Mouse (Mus musculus): Measurements from ENCODE around the gene Epha4. TPM values are rescaled to one million over a fixed set of nuclear protein-coding genes. Genes with fewer than 3 reads are reported as not detected.

Epha4 gene
- polyA plus RNA-seq, 1 experiment, result 5.2 TPM

DNA sequence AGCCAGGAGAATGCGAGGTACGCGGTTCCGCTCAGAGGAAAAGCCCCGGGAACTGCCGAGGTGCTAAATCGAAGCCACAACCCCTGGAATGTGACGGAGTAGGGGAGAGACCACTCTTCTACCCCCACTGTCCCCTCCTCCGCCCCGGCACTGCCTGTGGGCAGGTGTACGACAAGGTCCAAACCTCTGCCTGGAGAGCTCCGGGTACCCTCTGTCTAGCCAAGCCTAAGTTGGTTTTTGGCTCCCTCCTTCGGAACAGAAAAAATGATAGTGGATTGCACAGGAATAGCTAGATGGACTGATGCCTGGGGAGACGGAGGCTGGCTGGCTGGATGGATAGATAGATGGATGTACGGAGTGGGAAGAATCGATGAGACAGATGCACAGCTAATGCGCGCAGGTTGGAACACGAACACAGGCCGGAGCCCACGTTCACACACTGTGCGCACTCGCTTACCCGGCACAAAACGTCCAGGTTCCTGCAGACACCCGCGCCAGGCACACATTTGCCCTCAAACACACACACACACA lies 1.4 kb downstream of the Epha4 start:
- TF ChIP-seq CTCF (conservative IDR thresholded peaks at IDR 0.05; ENCODE audit: insufficient read depth, insufficient read length, low read depth, low read length) (peak; percentile 40; the same call in 1 of the 2 replicates), POLR2A (IDR thresholded peaks at IDR 0.05; ENCODE audit: low read depth, low read length) (no peak)
- peak; percentile 86 for DNase-seq
- Histone ChIP-seq H3K4me1 (ENCODE audit: control insufficient read depth, insufficient read depth, low read length) (no peaks in the 10 kb centered on the region), H3K4me3 (ENCODE audit: insufficient read depth, low read depth, low read length) (peak overlapping the region; percentile 64), H3K27ac (ENCODE audit: insufficient read depth, low read depth, low read length) (0 out of 2 replicates have a peak overlapping the region, but pooled peaks have one; percentile 4), H3K36me3 (ENCODE audit: control insufficient read depth, insufficient read depth, low read length) (no peaks in the 10 kb centered on the region), H3K27me3 (replicated peaks; ENCODE audit: control insufficient read depth, insufficient read depth, low read length) (no peaks in the 10 kb centered on the region)
- 2% methylated on average over 27 of the region's 27 CpGs for WGBS

DNA sequence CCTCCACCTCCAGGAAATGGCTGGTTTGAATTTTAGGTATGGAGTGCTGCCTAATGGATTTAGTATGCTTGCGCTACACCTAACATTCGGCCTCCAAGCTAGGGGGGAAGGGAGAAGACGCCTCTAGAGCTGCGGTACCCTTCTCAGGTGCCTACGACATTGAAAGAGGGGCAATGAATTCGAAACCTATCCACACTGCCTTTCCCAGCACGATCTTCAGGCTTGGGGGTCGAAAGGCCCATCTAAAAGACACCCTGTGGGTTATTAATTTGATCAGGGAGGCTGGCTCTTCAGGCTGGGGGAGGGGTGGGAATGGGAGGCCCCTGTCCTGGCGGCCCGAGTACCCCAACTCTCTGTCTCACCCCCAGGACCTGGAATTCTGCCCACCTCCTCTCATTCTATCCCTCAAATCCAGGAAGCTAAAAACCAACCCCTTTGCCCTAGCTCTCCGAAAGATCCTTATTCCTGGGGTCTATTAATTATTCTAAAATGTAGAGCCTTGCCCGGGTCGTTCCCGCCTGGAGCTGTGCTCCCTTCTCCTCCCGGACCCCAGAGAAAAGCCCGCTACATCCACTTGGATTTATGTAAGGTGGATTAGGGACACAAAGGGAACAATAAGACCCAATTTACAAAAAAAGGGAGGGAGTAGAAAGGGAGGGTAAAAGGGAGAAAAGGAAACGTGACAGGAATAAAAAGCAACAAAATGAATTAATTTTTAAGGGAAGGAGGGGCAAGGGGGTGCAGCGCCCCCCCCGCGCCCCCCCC lies 2.3 kb downstream of the Epha4 start:
- DNase-seq, result no peak
- Histone ChIP-seq H3K4me3 (ENCODE audit: insufficient read depth, low read depth, low read length) (0 out of 2 replicates have a peak overlapping the region, but pooled peaks have one; percentile 0), H3K27me3 (replicated peaks; ENCODE audit: control insufficient read depth, insufficient read depth, low read length) (no peaks in the 10 kb centered on the region), H3K4me1 (ENCODE audit: control insufficient read depth, insufficient read depth, low read length) (no peaks in the 10 kb centered on the region), H3K36me3 (ENCODE audit: control insufficient read depth, insufficient read depth, low read length) (no peaks in the 10 kb centered on the region), H3K27ac (ENCODE audit: insufficient read depth, low read depth, low read length) (no peak overlapping the region)
- TF ChIP-seq POLR2A (IDR thresholded peaks at IDR 0.05; ENCODE audit: low read depth, low read length) (no peak), CTCF (conservative IDR thresholded peaks at IDR 0.05; ENCODE audit: insufficient read depth, insufficient read length, low read depth, low read length) (no peak)
- WGBS, result 33% methylated on average over 20 of the region's 20 CpGs

DNA sequence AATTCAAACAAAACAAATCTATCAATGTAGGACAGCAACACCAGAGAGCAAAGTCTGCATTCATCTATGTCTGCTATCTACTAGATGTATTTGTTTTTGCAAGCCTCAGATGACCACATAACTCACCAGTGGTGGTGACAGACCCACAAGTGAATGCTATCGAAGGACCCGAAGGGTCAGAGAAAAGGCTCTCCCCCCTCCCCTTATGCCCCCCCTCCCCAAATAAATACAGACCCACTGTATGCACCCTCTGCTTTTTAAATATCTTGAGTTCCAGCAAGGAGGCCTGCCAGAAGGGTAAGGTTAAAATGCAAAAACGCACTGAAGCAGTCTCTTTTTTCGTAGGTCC lies 2.9 kb downstream of the Epha4 start:
- Histone ChIP-seq H3K4me1 (ENCODE audit: control insufficient read depth, insufficient read depth, low read length) (no peaks in the 10 kb centered on the region), H3K27ac (ENCODE audit: insufficient read depth, low read depth, low read length) (no peak overlapping the region), H3K4me3 (ENCODE audit: insufficient read depth, low read depth, low read length) (no peak overlapping the region), H3K36me3 (ENCODE audit: control insufficient read depth, insufficient read depth, low read length) (no peaks in the 10 kb centered on the region), H3K27me3 (replicated peaks; ENCODE audit: control insufficient read depth, insufficient read depth, low read length) (no peaks in the 10 kb centered on the region)
- no peak for TF ChIP-seq POLR2A (IDR thresholded peaks at IDR 0.05; ENCODE audit: low read depth, low read length)
- TF ChIP-seq CTCF (conservative IDR thresholded peaks at IDR 0.05; ENCODE audit: insufficient read depth, insufficient read length, low read depth, low read length), result no peak
- WGBS, result 72% methylated on average over 4 of the region's 4 CpGs
- no peak for DNase-seq

- Histone ChIP-seq H3K36me3 (ENCODE audit: control insufficient read depth, insufficient read depth, low read length) (no peaks in the 10 kb centered on the region), H3K27ac (ENCODE audit: insufficient read depth, low read depth, low read length) (no peak overlapping the region), H3K27me3 (replicated peaks; ENCODE audit: control insufficient read depth, insufficient read depth, low read length) (no peaks in the 10 kb centered on the region), H3K4me1 (ENCODE audit: control insufficient read depth, insufficient read depth, low read length) (no peaks in the 10 kb centered on the region), H3K4me3 (ENCODE audit: insufficient read depth, low read depth, low read length) (no peak overlapping the region)
- 85% methylated on average over 10 of the region's 10 CpGs for WGBS
- no peak for DNase-seq
- TF ChIP-seq CTCF (conservative IDR thresholded peaks at IDR 0.05; ENCODE audit: insufficient read depth, insufficient read length, low read depth, low read length) (no peak), POLR2A (IDR thresholded peaks at IDR 0.05; ENCODE audit: low read depth, low read length) (no peak)
Measured at GRCm38 (mm10) chr1:77511372-77512058, 3.4 kb downstream of the Epha4 start.

GRCm38 (mm10) chr1:77510623-77511022 lies 4.3 kb downstream of the Epha4 start:
- TF ChIP-seq CTCF (conservative IDR thresholded peaks at IDR 0.05; ENCODE audit: insufficient read depth, insufficient read length, low read depth, low read length) (no peak), POLR2A (IDR thresholded peaks at IDR 0.05; ENCODE audit: low read depth, low read length) (no peak)

GRCm38 (mm10) chr1:77506856-77507200 lies 8.1 kb downstream of the Epha4 start:
- Histone ChIP-seq H3K36me3 (ENCODE audit: control insufficient read depth, insufficient read depth, low read length) (no peaks in the 10 kb centered on the region), H3K27ac (ENCODE audit: insufficient read depth, low read depth, low read length) (no peak overlapping the region), H3K4me3 (ENCODE audit: insufficient read depth, low read depth, low read length) (no peak overlapping the region), H3K27me3 (replicated peaks; ENCODE audit: control insufficient read depth, insufficient read depth, low read length) (no peaks in the 10 kb centered on the region), H3K4me1 (ENCODE audit: control insufficient read depth, insufficient read depth, low read length) (no peaks in the 10 kb centered on the region)
- 92% methylated on average over 18 of the region's 18 CpGs for WGBS
- no peak for TF ChIP-seq POLR2A (IDR thresholded peaks at IDR 0.05; ENCODE audit: low read depth, low read length)
- no peak for TF ChIP-seq CTCF (conservative IDR thresholded peaks at IDR 0.05; ENCODE audit: insufficient read depth, insufficient read length, low read depth, low read length)
- no peak for DNase-seq

More at GRCm38 (mm10) chr1:77510623-77511022, 4.3 kb downstream of the Epha4 start:
- WGBS, result 79% methylated on average over 5 of the region's 5 CpGs
- H3K27me3 ChIP-seq (replicated peaks; ENCODE audit: control insufficient read depth, insufficient read depth, low read length), result no peaks in the 10 kb centered on the region
- no peak overlapping the region for H3K4me3 ChIP-seq (ENCODE audit: insufficient read depth, low read depth, low read length)
- H3K27ac ChIP-seq (ENCODE audit: insufficient read depth, low read depth, low read length), result no peak overlapping the region
- H3K36me3 ChIP-seq (ENCODE audit: control insufficient read depth, insufficient read depth, low read length), result no peaks in the 10 kb centered on the region
- DNase-seq, result no peak
- H3K4me1 ChIP-seq (ENCODE audit: control insufficient read depth, insufficient read depth, low read length), result no peaks in the 10 kb centered on the region
